Mouse (Mus musculus) mouse trophoblast stem cell (cell line): Measurements from ENCODE around the gene Tbcd.

Experiments
- in situ Hi-C, 2 experiments: fragments of 300-500 bp; cut with MseI, MboI; formaldehyde crosslinking; loops; 2 replicates in 1 of 2; 3 replicates in 1 of 2; pipeline ENCODE4 v1.15.1; 2025

The Tbcd gene

DNA sequence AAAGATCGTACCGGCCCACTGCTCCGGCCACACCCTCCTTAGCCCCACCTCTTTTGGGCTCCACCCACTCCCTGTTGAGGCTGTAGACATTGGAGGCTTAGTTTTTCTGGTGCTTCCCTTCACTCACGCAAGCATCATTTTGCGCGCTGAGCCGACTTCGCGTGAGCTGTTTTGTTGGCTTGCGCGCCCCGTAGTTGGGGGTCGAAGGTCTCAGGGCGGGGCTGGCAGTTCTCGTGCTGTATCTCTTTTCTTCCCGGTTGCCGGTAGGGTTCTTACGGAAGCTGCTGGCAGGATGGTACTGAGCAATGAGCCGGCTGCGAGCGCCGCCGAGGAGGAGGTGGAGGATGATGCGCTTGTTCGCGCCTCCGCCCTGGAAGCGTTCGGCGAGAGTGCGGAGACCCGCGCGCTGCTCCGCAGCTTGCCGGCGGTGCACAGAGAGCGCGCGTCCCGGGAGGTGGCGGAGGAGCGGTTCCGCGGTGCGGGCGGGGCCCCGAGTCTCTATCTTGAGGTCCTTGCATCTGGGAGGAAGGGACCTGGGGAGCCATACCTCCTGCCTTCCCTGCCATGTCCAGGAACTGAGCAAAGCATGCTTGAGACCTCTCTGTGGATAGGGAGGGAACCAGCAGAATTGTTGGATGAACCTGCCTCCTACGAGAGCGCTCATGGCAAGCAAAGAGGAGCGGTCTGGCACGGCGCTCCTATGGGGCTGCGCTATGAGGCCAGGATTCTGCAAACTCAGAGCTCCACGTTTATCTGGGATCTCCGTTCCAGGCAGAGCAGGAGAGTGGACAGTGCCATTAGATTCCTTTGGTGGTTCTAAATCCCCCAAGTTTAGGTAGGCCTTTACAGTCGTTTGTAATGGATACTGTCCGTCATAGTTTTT is at the start of gene Tbcd:
Gene Tbcd, plus strand, starts transcription at position 197 of the 883 bp plus-strand sequence.
- in situ Hi-C loops, result no loop called here

DNA sequence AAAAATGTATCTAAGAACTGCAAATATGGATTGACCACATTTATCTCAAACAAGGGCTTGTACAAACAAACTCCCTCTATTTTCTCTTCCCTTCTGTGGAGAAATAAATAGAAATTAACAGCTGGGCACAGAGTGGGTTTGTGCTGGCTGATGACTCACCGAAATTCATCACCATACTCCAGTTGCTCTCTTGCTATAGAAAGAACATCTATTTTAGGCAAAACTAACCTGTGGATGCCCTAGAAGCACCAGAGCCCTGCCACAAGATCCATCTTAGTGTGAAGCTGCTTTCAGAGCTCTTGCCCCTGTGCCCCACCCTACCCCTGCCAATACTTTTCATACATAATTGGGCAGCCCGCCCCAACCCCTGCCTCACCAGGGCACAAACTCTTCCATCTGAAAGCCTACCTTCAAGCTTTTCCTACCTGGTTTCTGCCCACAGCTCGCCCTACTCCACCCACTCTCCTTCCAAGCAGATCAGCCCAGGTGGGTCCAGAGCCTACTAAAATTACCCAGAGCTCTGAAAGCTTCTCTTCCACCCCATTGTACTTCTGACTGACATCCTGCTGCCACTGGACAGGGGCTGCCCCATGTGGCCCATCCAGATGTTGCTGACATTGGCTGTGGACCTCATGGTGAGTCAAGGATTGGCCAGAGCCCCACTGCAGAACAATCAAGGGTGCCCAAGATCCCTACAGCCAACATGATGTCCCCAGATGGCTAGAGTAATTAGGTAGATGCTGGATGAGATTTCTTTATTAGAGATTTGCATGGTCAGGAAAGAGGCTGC is 44.2 kb upstream of the Tbcd start:
- in situ Hi-C loops, result no loop called here

DNA sequence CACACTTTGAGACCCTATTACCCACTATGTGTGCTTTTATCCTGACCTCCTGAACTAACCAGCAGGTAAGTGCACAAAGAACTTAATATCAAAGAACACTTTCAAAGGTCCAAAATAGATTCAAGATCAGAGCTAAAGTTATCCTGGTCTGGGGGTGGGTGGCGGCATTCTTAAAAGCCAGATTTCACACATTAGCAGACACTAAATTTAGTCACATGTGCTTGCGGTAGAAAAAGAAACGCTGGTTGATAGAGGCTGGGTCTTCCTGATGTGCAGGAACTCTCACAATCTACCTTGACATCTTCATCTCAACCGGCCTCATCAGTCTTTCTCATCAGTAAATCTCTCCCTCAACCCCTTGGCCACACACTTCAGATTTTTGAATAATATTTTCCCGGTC is 37.0 kb upstream of the Tbcd start:
- in situ Hi-C loops, result no loop called here

DNA sequence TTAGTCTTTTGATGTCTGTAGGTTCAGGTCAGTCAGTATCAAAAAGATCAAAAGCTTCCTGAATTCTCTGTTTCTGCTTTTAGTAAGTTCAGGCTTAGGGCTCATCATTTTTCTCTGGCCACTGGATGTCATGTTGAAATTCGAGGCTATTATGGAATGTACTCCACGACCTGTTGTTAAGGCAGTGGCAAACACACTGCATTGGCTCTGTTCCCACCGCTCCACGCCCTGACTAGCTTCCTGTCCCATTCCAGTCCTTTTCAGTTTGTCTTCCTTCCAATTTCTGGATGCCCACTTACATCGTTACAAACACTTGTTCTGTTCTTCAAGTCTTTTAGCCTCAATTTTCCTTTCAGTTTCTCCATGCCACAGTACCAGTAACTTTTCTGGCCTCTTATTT is 36.4 kb upstream of the Tbcd start:
- in situ Hi-C loops, result no loop called here

DNA sequence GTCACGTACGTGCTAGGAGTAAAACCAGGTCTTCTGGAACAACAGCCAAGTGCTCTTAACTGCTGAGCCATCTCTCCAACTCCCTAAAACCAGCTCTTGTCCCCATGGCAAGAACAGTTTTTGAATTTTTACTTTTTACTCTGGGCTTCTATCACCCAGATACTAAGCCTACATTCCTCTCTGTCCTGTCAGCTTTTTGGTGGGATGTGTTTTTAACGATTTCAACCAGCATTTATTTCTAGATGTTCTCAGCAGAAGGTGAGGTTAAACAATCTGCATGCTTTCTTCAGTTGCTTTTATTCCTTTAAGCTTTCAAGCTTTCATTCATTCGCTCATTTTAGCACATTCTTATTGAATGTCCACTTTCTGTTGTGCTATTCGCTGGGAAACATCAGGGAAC is 33.8 kb upstream of the Tbcd start:
- in situ Hi-C loops, result no loop called here

DNA sequence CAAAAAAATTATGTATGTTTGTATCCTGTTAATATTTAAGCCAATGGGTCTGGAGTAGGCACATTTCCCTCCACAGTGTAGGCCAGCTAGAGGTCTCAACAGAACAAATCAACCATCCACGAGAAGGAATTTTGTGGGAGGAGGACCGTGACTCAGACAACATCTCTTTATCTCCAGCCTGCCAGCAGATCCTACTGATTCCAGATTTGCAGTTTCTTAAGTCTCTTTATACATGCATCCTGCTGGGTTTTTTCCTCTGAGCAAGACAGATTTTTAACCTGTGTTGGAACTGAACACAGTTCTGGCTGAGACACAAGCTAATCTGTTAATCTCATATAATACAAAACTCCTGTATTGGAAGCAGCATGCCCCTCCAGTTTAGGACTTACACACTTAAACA is 32.8 kb upstream of the Tbcd start:
- in situ Hi-C loops, result no loop called here

- in situ Hi-C loops, result no loop called here
These were observed 31.4 kb upstream of the Tbcd start for GRCm38 (mm10) chr11:121420379-121420778.

DNA sequence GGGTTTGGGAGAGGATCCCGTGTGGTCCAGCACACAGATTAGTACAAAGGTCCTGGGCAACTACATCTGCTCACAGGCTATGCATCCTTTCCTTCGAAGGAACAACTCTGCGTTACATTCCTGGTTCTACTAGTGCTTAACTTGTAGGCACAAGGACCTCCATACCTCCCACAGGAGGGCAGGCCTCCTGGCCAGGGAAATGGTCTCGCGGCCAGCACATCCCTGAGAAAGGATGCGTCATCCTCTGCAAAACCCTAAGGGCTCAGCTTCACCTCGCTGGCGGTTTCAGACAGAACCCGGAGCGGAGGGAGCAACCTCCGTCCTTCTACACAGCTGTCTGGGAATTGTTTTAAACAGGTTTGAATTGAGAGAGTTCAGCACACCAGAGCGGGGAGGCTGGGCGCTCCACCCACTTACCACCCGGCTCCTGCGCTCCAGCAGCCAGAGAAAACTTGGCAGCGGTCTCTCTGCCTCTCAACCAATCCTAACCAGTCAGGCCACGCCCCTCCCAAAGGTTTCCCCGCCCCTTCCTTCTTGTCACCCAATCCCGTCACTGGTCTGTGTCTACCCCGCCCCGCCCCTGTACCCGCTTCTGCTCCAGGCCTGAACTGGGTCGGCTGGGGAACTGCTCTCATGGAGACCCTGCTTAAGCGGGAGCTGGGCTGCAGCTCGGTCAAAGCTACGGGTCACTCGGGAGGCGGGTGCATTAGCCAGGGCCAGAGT is 30.8 kb upstream of the Tbcd start, which contains the start of gene Fn3krp:
Gene Fn3krp, plus strand, starts transcription at position 572 of the 723 bp plus-strand sequence.
- in situ Hi-C loops, result no loop called here

- in situ Hi-C loops, result no loop called here
These were observed 30.1 kb upstream of the Tbcd start for GRCm38 (mm10) chr11:121421553-121422173.

DNA sequence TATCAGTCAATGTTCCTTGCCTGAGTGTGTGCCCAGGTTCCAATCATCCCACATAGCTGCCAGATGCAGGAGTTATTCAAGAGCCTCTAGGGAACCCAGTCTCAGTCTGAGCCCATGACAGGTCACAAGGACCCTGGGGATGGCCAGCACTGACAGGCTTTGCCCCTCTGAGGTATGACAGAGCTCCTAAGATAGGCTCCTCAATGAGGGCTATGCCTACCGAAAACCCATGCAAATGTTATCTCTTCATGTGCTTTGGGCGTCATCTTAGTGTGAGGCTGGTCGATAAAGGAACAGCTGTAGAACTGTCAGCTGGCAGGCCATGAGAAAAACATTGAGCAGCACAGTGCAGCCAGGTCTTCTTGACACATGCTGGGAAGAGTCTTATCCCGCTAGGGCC is 18.4 kb upstream of the Tbcd start:
- in situ Hi-C loops, result no loop called here

DNA sequence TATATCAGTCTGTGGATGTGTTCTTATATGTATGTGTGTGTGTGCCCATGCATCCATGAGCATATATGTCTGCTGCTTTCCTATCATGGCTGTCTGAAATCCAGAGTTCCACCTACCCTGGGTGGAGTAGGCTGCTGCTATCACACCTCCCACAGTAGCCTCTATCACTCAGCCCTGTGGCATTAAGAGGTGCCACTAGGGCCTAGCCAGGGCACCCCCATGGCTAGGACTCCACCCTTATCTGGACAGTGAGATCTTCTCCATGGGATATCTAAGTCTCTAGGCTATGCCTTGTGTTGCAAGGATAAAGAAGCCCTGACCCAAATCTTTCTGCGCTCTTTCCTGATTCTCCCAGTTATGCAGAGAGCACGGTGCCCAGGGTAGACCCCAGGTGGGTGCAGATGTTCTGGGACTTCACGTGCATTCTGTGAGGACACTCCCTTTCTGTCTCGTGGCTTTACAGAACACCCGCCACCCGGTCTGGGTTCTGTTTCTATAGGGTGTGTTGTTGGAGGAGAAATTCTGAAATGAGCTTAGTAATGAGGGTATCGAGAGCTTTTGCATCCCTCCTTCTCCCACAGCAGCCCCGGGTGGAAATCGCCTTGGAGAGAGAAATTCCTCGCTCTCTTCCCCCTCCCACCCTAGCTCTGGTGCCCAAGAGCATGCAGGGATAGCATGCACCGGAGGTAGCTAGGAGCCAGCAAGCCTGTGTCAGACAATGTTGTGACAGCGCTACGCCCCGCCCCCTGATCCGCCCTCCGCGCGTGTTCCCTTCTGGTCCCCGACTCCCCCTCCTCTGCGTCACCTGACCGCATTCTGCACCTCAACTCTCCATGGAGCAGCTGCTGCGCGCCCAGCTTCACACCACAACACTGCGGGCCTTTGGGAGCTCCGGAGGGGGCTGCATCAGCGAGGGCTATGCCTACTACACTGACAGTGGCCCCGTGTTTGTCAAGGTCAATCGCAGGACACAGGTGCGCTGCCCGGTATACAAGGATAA is 17.3 kb upstream of the Tbcd start, which contains the start of gene Fn3k:
Gene Fn3k, plus strand, starts transcription at position 758 of the 1,000 bp plus-strand sequence.
- in situ Hi-C loops, result no loop called here

- in situ Hi-C loops, result no loop called here
These were observed 14.5 kb upstream of the Tbcd start for GRCm38 (mm10) chr11:121437236-121437635.

GRCm38 (mm10) chr11:121439686-121440292 is 12.0 kb upstream of the Tbcd start:
- in situ Hi-C loops, result no loop called here

- in situ Hi-C loops, result no loop called here
These were observed 10.1 kb upstream of the Tbcd start for GRCm38 (mm10) chr11:121441653-121442052.

DNA sequence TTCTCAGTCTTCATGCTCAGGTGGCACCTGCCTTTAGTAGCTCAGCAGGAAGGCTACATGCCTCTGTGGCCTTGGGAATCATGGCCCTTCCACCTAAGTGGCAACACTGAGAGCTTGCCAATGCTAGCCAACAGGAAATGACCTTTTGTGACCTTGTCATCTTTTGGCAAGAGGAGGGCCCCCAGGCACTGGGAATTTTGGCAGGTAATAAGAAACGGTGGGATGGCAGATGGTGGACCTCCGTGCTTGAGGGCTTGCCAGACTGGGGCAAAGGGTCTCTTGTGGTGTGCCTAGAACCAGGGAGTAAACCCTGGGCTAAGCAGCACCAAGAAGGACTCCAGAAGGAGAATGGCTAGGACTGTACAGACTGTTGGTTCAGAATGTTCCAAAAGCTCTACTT is 9.7 kb upstream of the Tbcd start:
- in situ Hi-C loops, result no loop called here

GRCm38 (mm10) chr11:121451216-121451726 is 478 bp upstream of the Tbcd start:
- in situ Hi-C loops, result no loop called here

DNA sequence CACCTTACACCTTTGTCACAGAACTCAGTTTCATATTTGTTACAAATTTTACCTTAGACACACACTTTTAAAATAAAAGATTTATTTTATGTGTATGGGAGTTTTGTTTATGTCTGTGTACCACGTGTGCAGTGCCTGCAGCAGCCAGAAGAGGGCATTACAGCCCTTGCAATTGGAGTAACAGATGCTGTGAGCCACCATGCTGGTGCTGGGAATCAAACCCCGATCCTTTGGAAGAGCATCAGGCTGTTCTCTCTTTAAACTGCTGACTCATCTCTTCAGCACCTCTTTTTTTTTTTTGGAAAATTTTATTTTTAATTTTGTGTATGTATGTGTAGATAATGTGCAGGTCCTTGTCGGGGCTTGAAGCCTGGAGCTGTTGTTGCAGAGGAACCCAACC is 6.1 kb downstream of the Tbcd start:
- in situ Hi-C loops, result no loop called here

- in situ Hi-C loops, result no loop called here
These were observed 15.7 kb downstream of the Tbcd start for GRCm38 (mm10) chr11:121467408-121467807.

- in situ Hi-C loops, result loop anchor here in 1 of 2 experiments (5.0 kb wide), 1 partner anchor 92 kb away; no protein-coding TSS in a partner anchor
These were observed 23.1 kb downstream of the Tbcd start for GRCm38 (mm10) chr11:121474831-121475230.
